Mouse (Mus musculus) left cerebral cortex, postnatal 10 days (tissue): ENCODE data around the gene Vti1a. TPM values are rescaled to one million over a fixed set of nuclear protein-coding genes. Genes with fewer than 3 reads are reported as not detected.

Experiments used
- DNase-seq, 2 experiments: peaks; one replicate each; pipeline ENCODE4 v3.0.0; 2021 to 2022; ENCODE audit warnings: low spot score in 2 of 2, mixed read lengths in 1 of 2; ENCODE audit errors: extremely low spot score in 1 of 2
- intact Hi-C: fragments of 180-260 bp; cut with DNase I; formaldehyde crosslinking; loops from one replicate; pipeline ENCODE4 v1.15.1; 2025
- total RNA-seq, 2 experiments: library from RNA; stranded (reverse); gene quantifications; 2 replicates each; pipeline ENCODE4 v1.2.3; 2021

The Vti1a gene
- total RNA-seq, 2 experiments from 2014 or later: 58.0 to 61.1 TPM

- intact Hi-C loops: no loop called here
- DNase-seq: no peak
These were observed 170.4 kb downstream of the Vti1a start for GRCm38 (mm10) chr19:55486473-55486872.

- DNase-seq: no peak
These were observed 175.3 kb downstream of the Vti1a start for GRCm38 (mm10) chr19:55491126-55492076.

GRCm38 (mm10) chr19:55496333-55496732 lies 180.2 kb downstream of the Vti1a start:
- DNase-seq: no peak
- intact Hi-C loops: no loop called here

More at GRCm38 (mm10) chr19:55491126-55492076, 175.3 kb downstream of the Vti1a start:
- intact Hi-C loops: no loop called here

DNA sequence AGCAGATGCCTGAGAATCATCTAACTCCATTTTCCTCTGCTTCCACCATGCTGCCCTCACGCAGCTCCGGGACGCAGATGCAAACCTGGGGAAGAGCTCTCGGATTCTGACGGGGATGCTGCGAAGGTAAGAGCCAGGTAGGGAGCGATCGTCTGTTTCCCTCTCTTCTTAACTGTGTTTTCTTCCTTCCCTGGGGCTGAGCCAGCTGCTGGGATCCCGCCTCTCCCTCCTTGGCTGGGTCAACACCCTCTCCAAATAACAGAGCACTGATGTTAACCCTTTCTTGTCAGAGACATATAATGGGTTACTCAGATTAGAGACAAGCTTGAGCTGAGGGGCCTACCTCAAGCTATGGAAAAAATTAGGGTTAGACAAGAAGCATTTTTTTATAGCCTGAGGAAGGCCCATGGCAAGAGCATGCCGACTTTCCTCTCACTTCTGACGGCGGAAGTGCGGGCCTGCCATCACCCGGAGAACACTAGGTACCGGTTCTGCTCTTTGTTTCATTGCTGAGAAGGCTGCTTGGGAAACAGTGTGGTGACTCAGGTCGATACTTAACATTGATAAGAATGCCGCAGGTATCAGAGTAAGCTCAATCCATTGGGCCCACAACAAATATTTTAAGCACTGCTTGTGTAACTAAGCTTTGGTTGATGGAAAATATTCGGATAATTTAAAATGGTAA lies 183.2 kb downstream of the Vti1a start:
- intact Hi-C loops: no loop called here
- DNase-seq: no peak

- DNase-seq: no peak
- intact Hi-C loops: no loop called here
These were observed 185.9 kb downstream of the Vti1a start for GRCm38 (mm10) chr19:55501985-55502384.

- DNase-seq: no peak
- intact Hi-C loops: no loop called here
These were observed 187.7 kb downstream of the Vti1a start for GRCm38 (mm10) chr19:55503771-55504170.

DNA sequence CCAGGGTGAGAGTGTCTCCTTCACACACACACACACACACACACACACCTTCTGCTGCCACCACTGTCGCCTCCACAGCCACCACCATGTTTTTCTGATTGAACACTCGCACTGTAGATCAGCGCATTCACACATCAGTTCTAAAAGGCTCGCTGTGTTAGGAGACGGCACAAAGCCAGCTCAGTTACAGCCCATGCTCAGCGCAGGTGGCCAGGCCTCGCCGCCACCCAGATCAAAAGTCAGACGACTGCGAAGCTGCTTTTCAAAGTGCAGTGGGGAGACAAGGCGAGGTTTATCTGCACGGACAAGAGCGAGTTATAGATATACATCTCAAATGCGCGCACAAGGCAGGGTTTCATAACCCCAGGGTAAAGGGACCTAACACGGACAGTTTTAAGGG lies 191.7 kb downstream of the Vti1a start:
- intact Hi-C loops: no loop called here
- peak; percentile 14 to 35 for DNase-seq

DNA sequence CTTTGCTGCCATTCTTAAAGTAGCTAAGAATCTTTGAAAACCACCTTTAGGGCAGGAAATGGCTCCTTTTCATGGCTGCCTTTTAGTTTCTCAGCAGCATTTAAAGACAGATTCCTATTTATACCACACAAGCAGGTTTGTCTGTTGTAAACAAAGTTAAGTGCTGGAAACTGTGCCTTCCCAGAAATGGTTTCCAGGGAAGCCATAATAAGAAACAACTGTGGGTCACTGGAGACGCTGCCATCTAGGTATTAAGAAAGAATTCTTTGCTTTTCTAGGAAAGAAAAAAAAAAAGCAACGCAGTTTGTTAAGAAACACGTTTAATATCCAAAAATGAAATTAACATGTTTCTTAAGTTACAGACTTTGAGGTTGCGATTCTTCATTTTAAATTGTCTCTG lies 192.1 kb downstream of the Vti1a start:
- DNase-seq: no peak
- intact Hi-C loops: no loop called here

GRCm38 (mm10) chr19:55508965-55509364 lies 192.9 kb downstream of the Vti1a start:
- intact Hi-C loops: no loop called here
- DNase-seq: no peak

- intact Hi-C loops: no loop called here
- DNase-seq: peak; percentile 14 to 61
These were observed 193.5 kb downstream of the Vti1a start for GRCm38 (mm10) chr19:55509618-55510017.

GRCm38 (mm10) chr19:55513941-55514340 lies 197.8 kb downstream of the Vti1a start:
- no peak for DNase-seq
- intact Hi-C loops: no loop called here

- intact Hi-C loops: no loop called here
These were observed 204.1 kb downstream of the Vti1a start for GRCm38 (mm10) chr19:55520236-55520635.

GRCm38 (mm10) chr19:55523340-55523739 lies 207.2 kb downstream of the Vti1a start:
- no peak for DNase-seq

More at GRCm38 (mm10) chr19:55520236-55520635, 204.1 kb downstream of the Vti1a start:
- no peak for DNase-seq

DNA sequence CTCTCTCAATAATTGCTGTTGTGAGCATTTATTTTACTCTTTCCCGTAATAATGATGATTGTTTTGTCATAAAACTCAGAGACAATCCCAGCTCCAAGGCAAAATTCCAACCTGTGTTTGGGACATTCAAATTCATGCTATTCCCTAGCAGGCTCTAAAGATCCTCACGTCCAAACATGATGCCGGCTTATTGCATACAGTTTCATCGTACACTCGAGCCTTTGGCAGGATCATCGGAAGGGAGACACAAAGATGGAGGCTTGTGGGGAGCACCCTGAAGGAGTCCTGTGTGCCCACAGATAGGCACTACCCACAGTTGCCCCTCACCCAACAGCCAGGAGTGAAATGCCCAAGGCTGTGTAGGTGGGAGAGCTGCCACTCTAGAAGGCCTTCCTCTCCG lies 208.3 kb downstream of the Vti1a start:
- DNase-seq: no peak
- intact Hi-C loops: no loop called here

More at GRCm38 (mm10) chr19:55523340-55523739, 207.2 kb downstream of the Vti1a start:
- intact Hi-C loops: no loop called here

DNA sequence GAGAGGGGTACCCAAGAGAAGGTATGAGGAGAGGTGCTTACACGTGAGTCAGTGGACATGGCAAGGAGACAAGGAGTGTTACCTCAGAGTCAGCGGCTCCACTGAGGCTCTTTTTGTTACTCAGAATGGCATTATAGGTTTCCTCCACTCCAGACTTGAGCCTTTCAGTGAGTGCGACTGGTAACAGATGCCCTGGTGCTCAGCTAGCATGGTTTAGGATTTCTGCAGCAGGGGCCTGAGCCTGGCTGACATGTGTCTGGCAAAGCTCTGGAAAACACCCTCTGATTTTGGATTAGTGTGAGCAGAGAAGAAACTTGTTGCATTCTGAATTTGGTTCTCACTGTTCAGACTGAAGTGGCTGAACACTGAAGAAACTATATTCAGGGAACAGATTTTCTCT lies 209.0 kb downstream of the Vti1a start:
- no peak for DNase-seq
- intact Hi-C loops: no loop called here

DNA sequence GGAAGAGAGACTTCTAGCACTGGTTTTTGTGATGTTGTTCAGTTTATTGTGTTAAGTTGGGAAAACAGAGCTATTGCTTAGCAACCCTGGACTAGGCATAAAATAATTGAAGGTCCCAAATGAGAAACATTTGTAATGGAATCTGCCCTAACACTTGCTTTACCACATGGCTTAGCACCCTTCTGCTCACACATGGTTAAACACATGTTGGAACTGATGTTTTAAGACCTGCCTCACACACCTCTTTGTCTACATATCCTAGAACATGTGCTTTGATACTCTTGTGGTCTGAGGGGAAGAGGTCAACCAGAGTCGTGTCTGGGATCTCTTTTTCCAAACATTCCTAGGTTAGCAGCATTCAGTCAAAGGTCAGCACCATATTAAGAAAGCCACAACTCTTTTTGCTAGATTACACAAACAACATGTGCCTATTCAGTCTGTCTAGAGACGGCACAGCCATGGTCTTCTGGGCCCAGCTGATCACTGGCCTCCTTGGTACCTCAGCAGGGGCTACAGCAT lies 210.7 kb downstream of the Vti1a start:
- intact Hi-C loops: no loop called here
- DNase-seq: no peak

GRCm38 (mm10) chr19:55530041-55530440 lies 213.9 kb downstream of the Vti1a start:
- DNase-seq: no peak
- intact Hi-C loops: no loop called here

DNA sequence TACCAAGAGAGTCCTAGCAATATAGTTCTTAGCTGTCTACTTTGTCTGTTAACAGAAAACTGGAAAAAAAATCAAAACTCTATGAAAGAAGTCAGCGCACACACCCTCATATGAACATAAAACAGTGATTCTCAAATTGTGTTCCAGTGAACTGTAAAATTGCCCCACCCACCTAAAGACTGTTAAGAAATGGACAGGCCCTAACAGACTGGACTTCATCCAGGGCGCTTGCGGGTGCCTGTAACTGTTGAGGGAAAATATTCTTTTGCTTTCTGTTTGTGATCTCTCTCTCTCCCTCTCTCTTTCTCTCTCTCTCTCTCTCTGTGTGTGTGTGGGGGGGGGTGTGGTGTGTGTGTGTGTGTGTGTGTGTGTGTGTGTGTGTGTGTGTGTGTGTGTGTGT lies 216.6 kb downstream of the Vti1a start:
- intact Hi-C loops: no loop called here
- no peak for DNase-seq

DNA sequence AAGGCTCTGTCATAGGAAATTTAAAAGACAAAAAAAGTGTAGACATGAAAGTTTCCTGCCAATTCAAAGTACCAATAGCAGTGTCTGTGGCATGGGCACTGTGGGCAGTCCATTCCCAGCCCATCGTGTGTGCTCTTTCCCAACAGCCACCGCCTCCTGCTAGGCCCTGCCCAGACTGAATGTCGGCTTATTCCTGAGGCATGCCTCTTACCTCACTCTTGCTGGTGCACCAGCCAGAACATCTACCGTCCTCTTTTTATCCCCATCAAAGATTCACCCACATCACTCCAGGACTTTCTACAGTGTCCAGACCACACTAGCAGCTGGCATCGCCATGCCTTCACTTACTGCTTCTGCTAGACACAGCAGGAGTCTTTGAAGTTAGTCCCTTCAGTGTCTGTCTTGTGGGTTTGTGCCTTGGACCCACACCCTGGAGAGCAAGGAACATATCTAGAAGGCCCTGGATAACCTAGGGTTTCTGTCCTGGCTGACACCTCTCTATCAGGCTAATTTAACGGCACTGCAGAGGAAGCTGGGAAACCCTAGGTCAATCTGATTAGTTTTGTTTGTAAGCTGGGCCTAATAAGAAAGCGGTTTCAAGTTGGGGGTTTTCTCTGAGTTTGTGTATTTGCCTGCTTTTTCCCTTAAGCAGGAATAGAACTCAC lies 220.3 kb downstream of the Vti1a start:
- intact Hi-C loops: no loop called here
- no peak for DNase-seq
